Mouse (Mus musculus): ENCODE measurements around the gene Lrrc73. TPM values are rescaled to one million over a fixed set of nuclear protein-coding genes. Genes with fewer than 3 reads are reported as not detected.
A peak's percentile ranks its signal among the peaks of the same experiment; 100 is the strongest.

Gene Lrrc73
- polyA plus RNA-seq, 1 experiment from 2014 or later: 5.2 TPM

DNA sequence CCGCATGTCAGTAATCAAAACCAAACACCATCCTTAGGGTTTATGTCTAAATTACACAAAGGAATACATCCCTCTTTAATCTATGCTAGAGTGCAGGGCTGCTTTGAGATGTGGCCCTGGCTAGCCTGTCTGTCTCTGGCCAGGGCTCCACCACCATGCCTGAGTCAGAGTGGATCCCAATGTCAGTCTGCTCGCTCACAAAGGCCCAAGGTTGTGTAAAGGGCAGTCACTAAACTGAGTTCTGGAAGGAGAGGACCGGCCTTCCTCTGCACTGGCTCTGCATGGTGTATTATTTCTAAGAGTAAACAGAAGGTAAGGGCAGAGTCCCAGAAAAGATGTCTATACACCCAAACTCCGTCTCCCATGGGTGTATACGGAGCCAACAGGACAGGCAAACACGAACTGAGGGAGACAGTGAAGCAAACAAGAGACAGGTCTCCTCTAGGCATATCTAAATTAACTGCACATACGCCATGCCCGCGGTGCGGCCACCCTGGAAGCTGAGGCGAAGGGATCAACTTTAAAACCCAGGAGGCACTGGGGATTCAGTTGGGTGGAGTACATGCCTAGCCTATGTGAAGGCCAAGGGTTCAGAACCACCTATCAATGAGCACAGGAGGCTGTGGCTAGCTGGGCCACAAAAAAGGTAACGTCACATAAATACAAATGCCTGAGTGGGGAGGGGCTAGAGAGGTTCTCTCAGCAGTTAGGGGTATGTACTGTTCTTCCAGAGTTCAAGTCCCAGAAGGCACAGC, 24.9 kb downstream of the Lrrc73 start:
- no peak for TF ChIP-seq CTCF (IDR thresholded peaks at IDR 0.05)
- TF ChIP-seq EP300 (IDR thresholded peaks at IDR 0.05): no peak
- no peak for DNase-seq (ENCODE audit: low spot score)
- Histone ChIP-seq H3K36me3 (ENCODE audit: insufficient read depth, low read length) (no peaks in the 10 kb centered on the region), H3K27me3 (replicated peaks; ENCODE audit: insufficient read depth, low read length) (no peaks in the 10 kb centered on the region), H3K4me1 (ENCODE audit: insufficient read depth, low read depth, low read length) (peaks cover 9% of the 10 kb centered on the region; the same call in 1 of the 2 replicates), H3K9me3 (ENCODE audit: low read length) (no peaks in the 10 kb centered on the region), H3K4me2 (replicated peaks; ENCODE audit: low read depth, low read length) (no peak overlapping the region), H3K4me3 (ENCODE audit: low read depth, low read length) (no peak overlapping the region), H3K27ac (ENCODE audit: low read length) (no peak overlapping the region), H3K9ac (replicated peaks; ENCODE audit: low read depth) (no peak overlapping the region)
- no peak for ATAC-seq
- 85% methylated on average over 12 of the region's 12 CpGs for WGBS

DNA sequence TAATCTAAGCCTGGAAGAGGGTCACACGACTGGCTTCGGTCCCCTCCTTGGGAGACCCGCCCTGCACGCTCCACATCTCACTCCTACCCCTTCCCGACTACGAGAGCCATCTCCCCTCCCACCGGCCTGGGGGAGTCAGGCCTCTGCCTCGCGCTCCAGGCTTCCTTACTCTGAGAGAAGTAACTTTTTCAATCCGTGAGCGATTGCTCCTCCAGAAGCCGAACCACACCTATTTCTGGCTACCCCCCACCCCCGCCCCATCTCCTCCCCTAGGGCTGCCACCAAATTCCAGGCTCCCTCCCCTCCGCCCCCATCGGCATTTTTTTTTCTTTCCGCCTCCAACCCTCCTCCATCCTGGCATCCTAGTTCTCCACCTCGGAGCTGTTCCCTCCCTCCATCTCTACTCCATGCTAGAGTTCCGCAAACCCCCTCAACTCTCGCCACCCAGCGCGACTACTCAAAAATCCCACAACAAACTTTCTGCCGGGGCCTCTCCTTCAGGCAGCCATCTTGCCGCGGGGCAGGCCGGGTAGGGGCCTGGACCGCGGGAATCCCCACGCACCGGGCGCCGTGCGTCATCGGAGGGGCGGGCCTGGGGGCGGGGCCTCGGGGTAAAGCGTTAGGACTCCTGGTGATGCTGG, 29.3 kb downstream of the Lrrc73 start, which contains the start of gene Tjap1:
Gene Tjap1 (minus strand): TSS at position 544 of the 641 bp plus-strand sequence.
- no peaks in the 10 kb centered on the region for H3K27me3 ChIP-seq (replicated peaks; ENCODE audit: insufficient read depth, low read length)
- DNase-seq (ENCODE audit: low spot score): peak; percentile 95
- peak within 1 kb of the TSS; percentile 79 for H3K4me2 ChIP-seq (replicated peaks; ENCODE audit: low read depth, low read length)
- peak within 1 kb of the TSS; percentile 70 for H3K4me3 ChIP-seq (ENCODE audit: low read depth, low read length)
- H3K9me3 ChIP-seq (ENCODE audit: low read length): no peaks in the 10 kb centered on the region
- peak; percentile 99 for ATAC-seq
- peak within 1 kb of the TSS; percentile 91 for H3K27ac ChIP-seq (ENCODE audit: low read length)
- no peaks in the 10 kb centered on the region for H3K36me3 ChIP-seq (ENCODE audit: insufficient read depth, low read length)
- peaks cover 11% of the 10 kb centered on the region; the same call in 1 of the 2 replicates for H3K4me1 ChIP-seq (ENCODE audit: insufficient read depth, low read depth, low read length)
- H3K9ac ChIP-seq (replicated peaks; ENCODE audit: low read depth): peak within 1 kb of the TSS; percentile 68
- TF ChIP-seq CTCF (IDR thresholded peaks at IDR 0.05): no peak
- TF ChIP-seq EP300 (IDR thresholded peaks at IDR 0.05): no peak
- under 1% methylated on average over 36 of the region's 37 CpGs for WGBS

GRCm38 (mm10) chr17:46283140-46283539, 29.8 kb downstream of the Lrrc73 start:
- DNase-seq (ENCODE audit: low spot score) (no peak), ATAC-seq (0 out of 2 replicates have a peak, but pooled peaks have one; percentile 4)
- no peaks in the 10 kb centered on the region for H3K36me3 ChIP-seq (ENCODE audit: insufficient read depth, low read length)
- H3K9ac ChIP-seq (replicated peaks; ENCODE audit: low read depth): peak overlapping the region; percentile 68; the same call in 1 of the 2 replicates
- H3K4me2 ChIP-seq (replicated peaks; ENCODE audit: low read depth, low read length): peak overlapping the region; percentile 79
- peaks cover 11% of the 10 kb centered on the region; the same call in 1 of the 2 replicates for H3K4me1 ChIP-seq (ENCODE audit: insufficient read depth, low read depth, low read length)
- no peak for TF ChIP-seq CTCF (IDR thresholded peaks at IDR 0.05)
- TF ChIP-seq EP300 (IDR thresholded peaks at IDR 0.05): no peak
- 24% methylated on average over 9 of the region's 9 CpGs for WGBS
- H3K9me3 ChIP-seq (ENCODE audit: low read length): no peaks in the 10 kb centered on the region
- H3K4me3 ChIP-seq (ENCODE audit: low read depth, low read length): peak overlapping the region; percentile 70
- no peak overlapping the region for H3K27ac ChIP-seq (ENCODE audit: low read length)
- no peaks in the 10 kb centered on the region for H3K27me3 ChIP-seq (replicated peaks; ENCODE audit: insufficient read depth, low read length)

GRCm38 (mm10) chr17:46283911-46284310, 30.6 kb downstream of the Lrrc73 start:
- H3K4me2 ChIP-seq (replicated peaks; ENCODE audit: low read depth, low read length): no peak overlapping the region
- ATAC-seq (no peak), DNase-seq (ENCODE audit: low spot score) (no peak)
- peaks cover 11% of the 10 kb centered on the region; the same call in 1 of the 2 replicates for H3K4me1 ChIP-seq (ENCODE audit: insufficient read depth, low read depth, low read length)
- no peaks in the 10 kb centered on the region for H3K9me3 ChIP-seq (ENCODE audit: low read length)
- H3K9ac ChIP-seq (replicated peaks; ENCODE audit: low read depth): no peak overlapping the region
- H3K27ac ChIP-seq (ENCODE audit: low read length): no peak overlapping the region
- H3K4me3 ChIP-seq (ENCODE audit: low read depth, low read length): no peak overlapping the region
- H3K27me3 ChIP-seq (replicated peaks; ENCODE audit: insufficient read depth, low read length): no peaks in the 10 kb centered on the region
- no peaks in the 10 kb centered on the region for H3K36me3 ChIP-seq (ENCODE audit: insufficient read depth, low read length)
- WGBS: 81% methylated on average over 8 of the region's 8 CpGs
- TF ChIP-seq CTCF (IDR thresholded peaks at IDR 0.05) (no peak), EP300 (IDR thresholded peaks at IDR 0.05) (no peak)

DNA sequence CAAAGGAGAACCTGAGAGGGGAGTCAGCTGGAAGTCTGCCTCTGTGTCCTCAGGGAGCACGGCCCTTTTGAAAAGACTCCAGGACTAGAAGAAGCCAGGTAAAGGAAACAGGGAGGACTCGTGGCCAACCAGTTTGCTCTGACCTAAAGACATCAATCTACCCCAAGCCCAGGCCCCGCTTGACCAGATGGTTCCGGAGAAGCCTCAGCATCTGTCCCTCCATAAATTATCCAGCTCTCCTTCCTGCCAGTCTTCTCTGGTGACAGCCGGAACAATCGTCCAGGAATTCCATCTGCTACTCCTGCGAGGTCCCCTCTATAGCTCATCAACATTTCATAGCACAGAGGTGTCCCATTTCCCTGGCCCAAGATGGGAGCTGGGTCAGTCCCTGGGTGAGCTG, 31.3 kb downstream of the Lrrc73 start:
- no peak for TF ChIP-seq EP300 (IDR thresholded peaks at IDR 0.05)
- TF ChIP-seq CTCF (IDR thresholded peaks at IDR 0.05): no peak
- no peak for ATAC-seq
- Histone ChIP-seq H3K4me1 (ENCODE audit: insufficient read depth, low read depth, low read length) (peaks cover 11% of the 10 kb centered on the region; the same call in 1 of the 2 replicates), H3K27me3 (replicated peaks; ENCODE audit: insufficient read depth, low read length) (no peaks in the 10 kb centered on the region), H3K4me3 (ENCODE audit: low read depth, low read length) (no peak overlapping the region), H3K9me3 (ENCODE audit: low read length) (no peaks in the 10 kb centered on the region), H3K4me2 (replicated peaks; ENCODE audit: low read depth, low read length) (no peak overlapping the region), H3K9ac (replicated peaks; ENCODE audit: low read depth) (no peak overlapping the region), H3K36me3 (ENCODE audit: insufficient read depth, low read length) (no peaks in the 10 kb centered on the region), H3K27ac (ENCODE audit: low read length) (no peak overlapping the region)
- no peak for DNase-seq (ENCODE audit: low spot score)
- 55% methylated on average over 7 of the region's 7 CpGs for WGBS

GRCm38 (mm10) chr17:46285407-46285806, 32.1 kb downstream of the Lrrc73 start:
- Histone ChIP-seq H3K4me3 (ENCODE audit: low read depth, low read length) (no peak overlapping the region), H3K9ac (replicated peaks; ENCODE audit: low read depth) (no peak overlapping the region), H3K9me3 (ENCODE audit: low read length) (no peaks in the 10 kb centered on the region), H3K27me3 (replicated peaks; ENCODE audit: insufficient read depth, low read length) (no peaks in the 10 kb centered on the region), H3K4me2 (replicated peaks; ENCODE audit: low read depth, low read length) (no peak overlapping the region), H3K4me1 (ENCODE audit: insufficient read depth, low read depth, low read length) (peaks cover 11% of the 10 kb centered on the region; the same call in 1 of the 2 replicates), H3K36me3 (ENCODE audit: insufficient read depth, low read length) (no peaks in the 10 kb centered on the region), H3K27ac (ENCODE audit: low read length) (no peak overlapping the region)
- TF ChIP-seq CTCF (IDR thresholded peaks at IDR 0.05): no peak
- TF ChIP-seq EP300 (IDR thresholded peaks at IDR 0.05): no peak
- WGBS: 35% methylated on average over 6 of the region's 6 CpGs
- DNase-seq (ENCODE audit: low spot score) (no peak), ATAC-seq (no peak)

All from lung, postnatal 0 days (tissue).